Mouse (Mus musculus) frontal cortex, postnatal 14 days (tissue): ENCODE results near the gene Myom1.

ENCODE experiments used
- DNase-seq, 2 experiments: peaks; one replicate each; pipeline ENCODE4 v3.0.0; 2022; ENCODE audit warnings: low spot score in 2 of 2

Gene Myom1

DNA sequence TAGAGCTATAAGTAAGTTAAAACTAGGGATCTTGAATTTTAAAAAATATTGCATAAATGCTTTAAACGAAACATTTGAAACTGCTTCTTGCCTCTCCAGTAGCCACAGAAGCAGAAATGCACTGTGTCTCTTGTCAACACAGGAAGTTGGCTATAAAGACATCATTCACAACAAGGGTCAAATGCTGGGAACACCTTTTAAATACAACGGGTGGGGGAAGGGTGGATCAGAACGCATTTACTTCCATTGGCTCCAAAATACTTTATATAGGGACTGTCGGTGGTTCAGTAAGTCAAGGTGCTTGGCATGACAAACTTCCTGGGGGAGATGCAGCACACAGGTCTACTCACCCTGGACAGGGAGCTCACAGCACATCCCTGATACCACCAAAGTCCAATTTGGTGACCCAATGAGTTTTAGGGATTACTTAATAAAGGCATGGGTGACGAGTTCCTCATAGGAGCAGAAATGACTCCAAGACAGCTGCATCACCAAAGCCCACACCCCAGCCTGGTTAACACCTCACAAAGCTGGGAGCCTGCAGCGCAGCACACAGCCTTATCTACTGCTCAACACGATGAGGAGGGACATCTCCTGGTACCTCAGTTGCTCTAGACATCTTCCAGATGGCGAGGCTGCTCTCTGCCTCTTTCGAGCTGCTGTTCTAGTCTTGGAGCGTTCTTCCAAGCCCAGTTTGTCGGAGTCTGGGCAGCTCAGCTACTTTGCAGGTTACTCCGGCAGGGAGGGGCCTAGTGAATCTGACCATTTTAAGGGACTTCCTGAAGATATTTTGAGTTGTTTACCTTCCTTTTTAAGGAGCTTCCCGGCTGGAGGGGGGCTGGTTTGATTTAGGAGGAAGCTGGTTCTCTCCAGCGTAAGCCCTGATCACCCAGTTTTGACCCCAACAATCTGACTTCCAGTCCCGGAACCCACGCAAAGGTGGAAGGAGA lies 134.2 kb downstream of the Myom1 start:
- no peak for DNase-seq

DNA sequence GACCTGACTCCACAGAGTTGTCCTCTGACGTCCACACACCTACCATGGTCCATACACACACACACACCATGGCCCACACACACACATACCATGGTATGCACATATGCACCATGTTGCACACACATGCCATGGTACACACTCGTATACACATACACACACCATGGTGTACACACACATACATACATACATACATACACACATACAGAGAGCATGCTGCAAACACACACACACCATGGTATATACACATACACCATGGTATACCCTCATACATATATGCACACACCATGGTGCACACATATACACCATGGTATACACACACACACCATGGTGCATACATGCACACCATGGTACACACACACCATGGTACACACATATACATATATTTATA lies 134.9 kb downstream of the Myom1 start:
- no peak for DNase-seq

DNA sequence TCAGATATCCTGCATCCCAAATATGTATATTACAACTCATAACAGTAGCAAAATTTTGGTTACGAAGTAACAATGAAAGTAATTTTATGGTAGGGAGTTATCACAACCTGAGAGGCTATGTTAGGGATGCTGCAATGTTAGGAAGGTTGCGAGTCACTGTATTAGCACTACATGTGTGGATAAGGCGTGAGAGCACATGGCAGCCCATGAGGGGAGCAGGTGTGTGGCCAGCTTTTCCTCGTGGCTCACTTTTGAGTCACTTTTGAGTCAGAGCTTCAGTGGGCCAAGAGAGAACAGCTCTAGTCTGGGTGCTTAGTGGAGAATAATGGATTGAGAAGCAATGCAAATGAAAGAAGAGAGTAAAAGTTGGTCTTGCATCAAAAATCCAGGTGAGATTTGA lies 139.6 kb downstream of the Myom1 start:
- no peak for DNase-seq

DNA sequence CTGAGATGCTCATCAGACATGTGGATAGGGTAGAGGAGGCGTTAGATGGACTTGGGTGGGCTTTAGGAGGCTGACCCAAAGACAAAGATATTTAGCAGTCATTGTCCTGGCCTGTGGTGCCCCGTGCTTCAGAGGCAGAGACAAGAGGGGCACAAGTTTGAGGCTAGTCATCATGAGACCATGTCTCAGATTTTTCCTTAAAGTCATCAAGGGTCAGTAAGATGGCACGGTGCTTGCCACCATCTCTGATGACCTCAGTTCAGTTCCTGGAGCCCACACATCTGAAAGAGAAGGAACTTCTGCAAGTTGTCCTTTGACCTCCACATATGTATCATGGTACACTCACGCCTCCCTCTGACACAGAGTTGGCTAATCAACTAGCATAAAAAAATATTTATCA lies 140.7 kb downstream of the Myom1 start:
- no peak for DNase-seq

DNA sequence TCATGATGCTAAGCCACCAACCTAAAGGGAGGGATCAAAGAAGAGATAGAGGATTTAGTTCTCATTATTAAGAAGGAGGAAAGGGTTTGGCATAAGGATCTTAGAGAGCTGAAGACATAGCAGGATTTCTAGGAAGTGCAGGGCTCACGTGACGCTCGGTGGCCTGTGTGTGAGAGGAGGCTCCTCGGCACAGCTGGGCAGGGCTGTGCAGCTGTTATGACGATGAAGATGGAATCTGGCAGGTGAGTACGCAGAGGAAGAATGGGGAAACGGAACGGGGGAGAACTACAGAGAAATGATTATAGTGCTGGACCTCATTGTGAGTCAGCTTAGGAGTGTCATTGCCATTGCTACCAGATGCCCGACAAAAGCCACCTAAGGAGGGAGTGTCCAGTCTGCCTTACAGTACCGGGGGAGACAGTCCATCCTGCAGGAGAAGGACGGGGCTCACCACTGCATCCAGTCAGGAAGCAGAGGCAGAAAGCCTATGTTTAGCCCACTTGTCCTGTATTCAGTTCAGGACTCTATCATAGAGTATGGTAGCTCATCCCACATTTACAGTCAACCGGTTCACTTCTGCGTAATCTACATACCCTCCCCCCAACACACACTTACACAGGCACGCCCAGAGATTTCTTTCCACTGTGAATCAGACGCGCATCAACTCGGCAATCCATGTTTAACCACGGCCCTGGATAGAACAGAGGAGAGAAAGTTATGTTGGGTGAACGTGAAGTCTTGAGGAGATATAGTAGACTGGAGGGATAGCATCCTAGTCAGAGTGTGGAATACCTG lies 142.1 kb downstream of the Myom1 start:
- DNase-seq = no peak

DNA sequence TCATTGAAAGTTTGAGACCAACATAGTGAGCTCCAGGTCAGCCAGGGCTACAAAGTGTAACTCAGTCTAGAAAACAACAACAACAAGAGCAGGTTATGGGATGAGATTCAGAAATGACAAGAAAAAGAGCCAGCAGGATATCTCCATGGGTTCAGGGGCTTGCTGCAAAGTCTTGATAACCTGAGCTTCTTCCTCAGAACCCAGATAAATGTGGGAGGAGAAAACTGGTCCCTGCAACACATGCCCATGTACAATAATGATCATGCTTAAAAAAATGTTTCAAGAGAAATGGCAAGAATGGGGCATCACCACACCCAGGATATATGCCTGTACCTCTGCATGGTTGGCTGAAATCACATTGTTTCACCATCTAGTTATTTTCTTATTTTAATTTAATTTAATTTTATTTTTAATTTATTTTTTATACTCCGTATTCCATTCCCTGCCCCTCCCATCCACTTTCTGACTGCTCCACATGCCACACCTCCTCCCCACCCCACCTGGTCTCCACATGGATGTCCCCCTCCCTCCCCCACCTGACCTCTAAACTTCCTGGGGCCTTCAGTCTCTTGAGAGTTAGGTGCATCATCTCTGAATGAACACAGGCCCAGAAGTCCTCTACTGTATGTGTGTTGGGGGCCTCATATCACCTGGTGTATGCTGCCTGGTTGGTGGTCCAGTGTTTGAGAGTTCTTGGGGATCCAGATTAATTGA lies 143.0 kb downstream of the Myom1 start:
- DNase-seq = no peak

DNA sequence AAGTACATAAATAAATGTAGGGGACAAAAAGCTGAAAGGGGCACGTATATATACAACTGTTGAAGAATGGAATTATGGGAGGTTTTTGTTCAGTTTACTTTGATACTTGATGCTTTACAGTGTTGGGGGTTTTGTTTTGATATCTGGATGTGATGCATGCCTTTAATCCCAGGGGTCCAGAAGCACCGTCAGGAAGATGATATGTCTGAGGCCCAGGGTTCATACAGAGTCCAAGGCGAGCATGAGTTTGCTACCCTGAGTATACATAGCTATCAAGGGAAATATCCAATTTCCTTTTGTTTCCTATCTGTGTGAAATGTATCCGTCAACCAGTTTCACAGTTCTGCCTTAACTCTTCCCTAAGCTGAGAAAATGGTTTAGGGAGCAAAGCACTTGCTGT lies 150.9 kb downstream of the Myom1 start:
- no peak for DNase-seq

DNA sequence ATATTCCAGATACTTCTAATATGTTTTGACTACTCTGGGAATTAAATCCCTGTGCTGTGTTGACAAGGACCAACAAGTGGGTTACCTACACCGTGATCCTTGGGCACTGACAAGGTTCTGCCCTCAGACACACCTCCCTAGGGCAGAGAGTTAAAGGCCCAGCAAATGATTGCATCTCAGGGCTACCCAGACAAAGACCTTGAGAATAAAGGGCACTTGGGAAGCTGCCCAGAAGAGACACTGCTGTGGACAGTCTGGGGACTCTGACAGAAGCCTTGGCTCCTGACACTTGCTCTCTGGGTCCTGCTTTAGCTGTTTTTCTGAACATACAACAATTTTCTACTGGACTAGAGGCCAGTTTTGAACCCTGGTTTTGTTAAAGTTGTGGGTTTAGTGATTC lies 152.8 kb downstream of the Myom1 start:
- DNase-seq = no peak

DNA sequence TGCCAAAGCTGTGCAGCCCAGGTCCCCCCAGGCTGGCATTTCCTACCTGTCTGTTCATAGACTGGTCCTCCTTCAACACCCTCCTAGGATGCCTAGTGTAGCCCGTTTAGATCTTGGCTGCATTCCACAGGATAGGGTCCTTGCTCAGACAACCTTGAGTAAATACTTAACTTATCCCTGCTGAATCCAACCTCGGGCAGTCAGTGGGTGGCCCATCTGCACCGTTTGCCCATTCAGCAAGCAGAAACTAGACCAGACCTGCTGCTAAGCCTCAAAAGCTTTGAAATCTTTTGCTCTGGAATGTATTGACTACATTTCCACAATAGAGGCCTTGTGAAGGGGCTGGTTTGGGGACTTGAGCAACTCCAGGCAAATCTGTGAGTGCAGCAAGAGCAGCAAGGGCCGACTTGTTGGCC lies 156.7 kb downstream of the Myom1 start:
- no peak for DNase-seq

DNA sequence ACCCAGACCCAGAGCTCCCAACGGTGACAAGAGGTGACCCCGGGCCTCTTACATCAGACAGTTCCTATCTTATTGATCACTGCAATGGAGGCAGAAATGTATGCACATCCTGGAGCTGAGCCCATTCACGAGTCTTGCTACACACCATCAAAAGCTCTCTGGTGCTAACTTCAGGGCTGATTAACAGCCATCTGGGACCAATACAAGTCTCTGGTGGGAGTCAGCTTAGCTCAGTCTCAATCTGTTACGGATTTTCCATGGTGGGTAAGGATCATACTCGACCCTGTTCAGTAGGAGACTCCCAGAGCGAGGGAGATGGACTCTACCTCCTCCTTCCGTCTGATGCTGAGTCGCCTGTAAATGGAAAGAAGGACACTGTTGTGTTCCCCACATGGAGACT lies 157.3 kb downstream of the Myom1 start:
- DNase-seq = no peak

DNA sequence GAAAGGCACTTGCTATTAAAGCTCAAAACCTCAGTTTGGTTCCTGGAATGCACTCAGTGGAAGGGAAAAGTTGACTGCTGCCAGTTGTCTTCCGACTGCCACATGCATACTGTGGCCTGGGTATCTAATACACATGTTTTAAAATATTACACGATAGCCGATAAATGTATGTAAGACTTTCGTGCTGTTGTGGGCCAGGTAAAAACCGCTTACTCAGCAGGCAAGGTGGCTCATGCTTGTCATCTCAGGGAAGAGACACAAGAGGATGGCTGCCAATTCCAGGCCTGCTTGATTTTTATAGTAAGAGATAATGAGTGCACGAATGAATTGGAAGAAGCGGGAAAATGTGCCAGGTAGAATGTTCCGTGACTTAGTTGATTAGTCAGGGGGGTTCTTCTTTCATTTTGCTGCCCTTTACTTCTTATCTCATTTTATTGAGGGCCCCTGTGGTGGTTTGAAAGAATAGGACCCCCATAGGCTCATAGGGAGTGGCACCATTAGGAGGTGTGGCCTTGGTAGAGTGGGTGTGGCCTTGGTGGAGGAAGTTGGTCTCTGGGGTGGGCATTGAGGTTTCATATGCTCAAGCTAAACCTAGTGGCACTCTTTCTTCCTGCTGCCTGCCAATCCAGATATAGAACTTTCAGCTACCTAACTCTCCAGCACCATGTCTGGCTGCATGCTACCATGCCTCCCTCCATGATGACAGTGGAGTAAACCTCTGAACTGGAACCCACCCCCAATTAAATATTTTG lies 158.0 kb downstream of the Myom1 start:
- DNase-seq = no peak

DNA sequence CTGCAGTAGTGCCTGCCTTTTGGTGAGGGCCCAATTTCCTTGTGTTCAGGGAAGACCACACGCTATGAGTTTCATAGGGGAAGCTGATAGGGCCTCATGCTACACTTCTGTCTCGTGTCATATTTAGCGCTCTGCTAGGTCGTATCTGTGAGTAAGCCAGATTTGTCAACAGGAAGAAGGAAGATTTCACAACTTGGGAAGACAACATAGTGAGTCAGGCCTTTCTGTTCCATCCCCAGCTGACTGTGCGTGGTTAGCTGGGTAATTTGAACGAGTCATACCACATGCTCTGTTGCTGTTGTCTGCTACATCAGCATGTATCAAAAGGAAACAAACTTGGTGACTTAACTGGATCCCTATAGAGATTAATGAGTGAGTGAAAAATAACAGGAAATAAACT lies 162.6 kb downstream of the Myom1 start:
- peak in 1 of 2 experiments; percentile 18 for DNase-seq

DNA sequence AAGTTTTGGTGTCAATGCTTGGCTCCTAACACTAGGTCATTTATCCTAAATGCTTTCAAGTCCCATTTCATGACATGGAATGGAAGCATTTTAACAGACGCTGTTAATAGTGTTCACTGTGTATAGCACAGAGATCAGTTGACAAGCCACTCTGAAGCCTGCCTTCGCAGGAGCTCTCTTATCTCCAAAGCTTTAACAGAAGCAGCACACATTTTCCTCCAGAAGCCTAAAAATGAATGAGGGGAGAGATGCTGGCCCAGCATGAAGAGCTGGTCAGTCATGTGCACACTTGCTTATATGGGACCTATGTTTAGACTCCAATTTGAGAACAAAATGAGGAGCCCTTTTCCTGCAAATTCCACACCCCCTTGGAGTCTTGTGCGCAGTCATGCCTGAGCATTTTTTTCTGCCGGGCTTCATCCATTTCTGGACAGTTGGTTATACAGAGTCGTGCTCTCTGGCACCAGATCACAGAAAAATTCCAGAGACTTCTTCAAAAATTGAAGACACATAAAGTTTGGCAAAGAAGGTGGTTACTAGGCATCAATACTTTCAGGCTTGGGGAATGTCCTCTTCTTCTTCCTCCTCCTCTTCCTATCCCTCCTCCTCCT lies 165.9 kb downstream of the Myom1 start:
- DNase-seq = no peak

DNA sequence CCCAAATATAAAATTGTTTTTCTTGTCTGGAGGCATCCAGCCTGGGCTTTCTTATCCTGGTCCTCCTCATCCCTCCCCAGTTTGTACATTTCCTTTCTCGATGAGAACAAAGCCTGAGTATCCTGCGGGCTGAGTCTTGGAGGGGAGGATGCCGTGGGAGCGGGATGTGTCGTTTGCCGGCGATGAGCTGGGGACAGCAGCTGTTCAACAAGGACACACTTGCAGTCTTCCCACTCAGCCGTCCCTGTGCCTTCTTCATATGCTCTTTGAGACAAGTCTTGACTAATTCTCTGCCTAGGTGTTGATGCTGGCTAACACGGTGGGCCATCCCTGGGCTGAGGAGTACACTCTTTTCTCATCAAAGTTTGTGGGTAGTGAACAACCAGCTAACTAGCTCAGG lies 166.4 kb downstream of the Myom1 start:
- no peak for DNase-seq

DNA sequence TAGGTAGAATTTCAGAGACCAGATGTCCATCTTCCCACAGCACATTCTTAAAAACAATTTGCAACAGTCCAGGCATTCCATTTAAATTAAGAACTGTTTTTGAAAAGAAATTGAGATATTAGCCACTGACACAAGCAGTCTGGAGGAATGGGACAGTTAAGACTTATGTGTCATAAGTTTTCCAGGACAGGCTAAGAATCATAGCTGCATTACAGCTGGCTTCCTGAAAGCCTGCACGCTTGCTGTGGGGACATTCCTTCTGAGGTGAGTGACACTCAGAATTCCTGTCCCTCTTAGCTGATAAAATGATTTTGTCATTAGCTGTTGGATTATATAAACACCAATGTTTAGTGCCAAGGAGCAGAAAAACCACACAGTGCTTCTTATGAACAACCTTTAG lies 167.2 kb downstream of the Myom1 start:
- DNase-seq = no peak

DNA sequence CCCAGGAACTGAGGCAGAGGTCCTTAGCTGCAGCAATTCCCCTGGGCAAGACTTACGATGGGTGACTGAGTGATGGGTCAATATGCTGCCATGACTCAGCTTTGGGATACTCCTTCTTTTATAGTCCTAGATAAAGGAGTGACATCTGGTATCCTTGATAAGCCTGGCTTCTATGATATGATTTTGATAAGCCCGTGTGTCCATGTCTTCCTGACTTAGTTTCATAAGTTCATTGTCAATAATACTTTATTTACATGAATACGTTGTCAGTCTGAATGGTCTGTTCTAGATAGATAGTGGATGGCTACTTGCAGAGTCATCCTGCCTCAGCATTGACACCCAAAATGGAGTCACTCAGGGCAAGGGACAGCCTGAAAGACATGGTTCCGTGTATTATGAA lies 168.7 kb downstream of the Myom1 start:
- no peak for DNase-seq
